Mouse (Mus musculus) adrenal gland, postnatal 36 days (tissue): Measurements from ENCODE around the gene Aldh9a1. TPM values are rescaled to one million over a fixed set of nuclear protein-coding genes. Genes with fewer than 3 reads are reported as not detected.
"Not testable (repeated sequence)": the region's sequence is repeated elsewhere in the genome, so short reads cannot be mapped to it uniquely, and the experiment has no call there.

Experiments used
- DNase-seq, 2 experiments: peaks; one replicate each; pipeline ENCODE4 v3.0.0; 2021; ENCODE audit warnings: mixed read lengths in 1 of 2
- long read RNA-seq, 2 experiments: library from polyadenylated mRNA; stranded (forward); transcript quantifications; one replicate each; pipeline ENCODE4 v2.0.0; 2021; ENCODE audit warnings: borderline sequencing depth in 2 of 2
- total RNA-seq, 2 experiments: library from RNA; stranded (reverse); gene quantifications; 2 replicates each; pipeline ENCODE4 v1.2.3; 2021

Aldh9a1 gene
- 10 to 100 TPM; 63.5 to 87.4 TPM for total RNA-seq
- long read RNA-seq, experiment 1, transcript Aldh9a1-201 (11 exons, 2,835 nt) = major isoform, 109 of 128 reads
- long read RNA-seq, experiment 1, partial matches to known transcripts = 6 of 128 reads
- long read RNA-seq, experiment 1, other reads (novel, unspliced or antisense) = 13 of 128 reads
- long read RNA-seq, experiment 2, transcript Aldh9a1-201 (11 exons, 2,835 nt) = major isoform, 27 of 34 reads
- long read RNA-seq, experiment 2, partial matches to known transcripts = 2 of 34 reads
- long read RNA-seq, experiment 2, other reads (novel, unspliced or antisense) = 5 of 34 reads

GRCm38 (mm10) chr1:167349815-167350596, at the start of gene Aldh9a1:
Gene Aldh9a1, plus strand, starts transcription at chr1:167349991.
- peak; percentile 88 to 94 for DNase-seq

GRCm38 (mm10) chr1:167300122-167300521, 49.7 kb upstream of the Aldh9a1 start:
- DNase-seq = no peak

DNA sequence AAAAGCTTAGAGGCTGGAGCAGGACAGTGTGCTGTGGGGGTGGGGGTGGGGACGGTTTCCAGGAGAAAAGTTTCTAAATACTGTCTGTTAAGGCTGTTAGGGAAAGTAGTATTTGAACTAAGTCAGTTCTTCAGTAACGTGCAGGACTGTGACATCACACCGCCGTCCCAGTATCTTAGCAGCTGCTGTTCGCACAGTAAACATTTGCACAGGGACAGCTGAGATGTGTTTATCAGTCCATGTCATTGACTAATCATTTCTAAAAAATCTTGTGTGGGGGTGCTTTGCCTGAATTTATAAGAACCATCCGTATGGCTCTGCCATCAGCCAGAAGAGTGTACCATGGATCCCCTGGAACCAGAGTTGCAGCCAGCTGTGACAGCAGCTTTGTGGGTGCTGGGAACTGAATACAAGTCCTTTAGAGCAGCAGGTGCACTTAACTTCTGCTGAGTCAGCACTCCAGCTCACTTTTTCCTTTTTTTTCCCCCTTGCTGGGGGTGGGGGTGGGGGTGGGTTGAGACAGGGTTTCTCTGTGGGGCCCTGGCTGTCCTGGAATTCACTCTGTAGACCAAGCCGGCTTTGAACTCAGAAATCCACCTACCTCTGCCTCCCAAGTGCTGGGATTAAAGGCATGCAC, 44.2 kb upstream of the Aldh9a1 start:
- DNase-seq = no peak

- peak; percentile 87 to 88 for DNase-seq
Observed at GRCm38 (mm10) chr1:167306451-167307240, 43.1 kb upstream of the Aldh9a1 start.

DNA sequence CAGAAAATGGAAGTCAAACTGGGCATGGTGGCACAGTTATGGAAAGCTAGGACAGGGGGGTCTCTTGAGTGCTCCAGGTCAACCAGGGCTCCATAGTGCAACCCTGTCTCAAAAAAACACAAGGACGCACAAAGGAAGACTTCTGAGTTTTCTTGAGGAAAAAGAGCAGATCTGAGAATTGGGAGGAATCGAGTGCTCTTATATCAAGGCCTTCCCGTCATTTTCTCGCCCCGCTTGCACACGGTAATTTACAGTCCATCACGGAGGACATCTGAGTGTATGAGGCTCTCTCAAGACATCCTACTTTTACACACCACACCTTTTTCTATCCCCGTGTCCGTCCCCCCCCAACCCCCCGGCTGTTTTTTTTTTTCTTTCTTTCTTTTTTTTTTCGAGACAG, 42.1 kb upstream of the Aldh9a1 start:
- no peak for DNase-seq

DNA sequence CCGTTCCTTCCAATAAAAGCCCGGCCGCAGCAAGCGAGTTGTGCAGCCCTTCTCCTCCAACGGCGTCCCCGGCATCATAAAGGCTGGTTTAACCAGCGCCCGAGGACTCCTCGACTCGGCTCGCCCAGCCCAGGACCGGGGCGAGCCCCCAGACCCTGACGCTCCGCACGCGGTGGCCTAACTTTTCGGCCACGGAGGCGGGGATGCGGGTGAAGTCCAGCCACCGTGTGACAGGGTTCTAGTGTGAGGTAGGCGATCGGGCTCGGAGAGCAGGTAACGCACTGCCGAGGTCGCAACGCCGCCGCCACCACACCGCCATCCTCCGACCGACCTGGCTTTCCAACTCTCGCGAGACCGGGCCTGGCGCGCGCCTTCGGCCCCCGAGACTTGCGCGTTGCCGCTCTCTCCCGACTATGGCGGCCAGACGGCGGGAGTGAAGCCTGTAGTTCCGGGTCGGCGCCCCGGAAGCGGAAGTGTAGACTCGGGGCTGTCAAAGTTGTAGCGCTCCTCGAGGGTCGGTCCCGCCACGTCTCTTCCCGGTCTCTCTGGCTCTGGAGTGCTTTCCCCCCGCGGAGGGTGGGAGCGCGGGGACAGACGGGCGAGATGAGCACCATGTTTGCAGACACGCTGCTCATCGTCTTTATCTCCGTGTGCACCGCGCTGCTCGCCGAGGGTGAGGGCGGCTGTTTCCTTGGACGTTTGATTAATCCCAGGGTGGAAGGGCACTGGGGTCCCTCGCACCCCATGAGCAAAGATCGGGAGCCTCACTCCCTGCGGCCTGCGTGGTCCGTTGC, 41.3 kb upstream of the Aldh9a1 start, which contains the start of gene Tmco1:
Gene Tmco1 (plus strand): TSS at position 118 of the 794 bp plus-strand sequence.
- peak; percentile 99 for DNase-seq

DNA sequence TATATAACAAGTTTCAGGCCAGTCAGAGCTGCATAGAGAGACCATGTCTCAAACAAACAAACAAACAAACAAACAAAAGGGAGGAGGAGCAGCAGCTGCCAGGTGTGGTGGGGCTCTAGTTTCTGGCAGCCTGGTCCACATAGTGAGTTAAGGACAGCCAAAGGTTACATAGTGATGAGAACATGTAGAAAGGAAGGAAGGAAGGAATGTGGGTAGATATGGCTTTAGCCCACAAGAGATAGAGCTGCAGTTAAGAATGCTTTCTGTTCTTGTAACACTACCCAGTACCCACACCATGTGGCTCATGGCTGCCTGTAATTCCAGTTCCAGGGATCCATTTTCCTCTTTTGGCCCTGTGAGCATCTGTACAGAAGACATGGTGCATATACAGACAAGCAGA, 37.4 kb upstream of the Aldh9a1 start:
- no peak for DNase-seq

DNA sequence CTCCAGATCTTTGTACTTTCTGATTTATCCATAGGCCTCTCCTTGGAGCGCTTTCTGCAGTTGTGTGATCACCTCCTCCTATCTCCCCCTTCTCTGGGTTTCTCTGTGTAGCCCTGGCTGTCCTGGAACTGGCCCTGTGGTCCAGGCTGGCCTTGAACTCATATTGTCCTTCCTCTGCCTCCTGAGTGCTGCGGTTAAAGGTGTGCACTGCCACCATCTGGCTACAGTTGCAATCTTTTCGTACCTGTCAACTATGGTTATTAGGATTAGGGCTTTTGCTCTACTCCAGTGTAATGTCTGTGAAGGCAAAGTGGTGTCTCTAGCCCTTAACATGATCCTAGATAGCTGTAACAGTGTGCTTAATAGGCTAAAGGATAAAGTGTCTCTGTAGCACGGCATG, 36.6 kb upstream of the Aldh9a1 start:
- peak in 1 of 2 experiments; percentile 4 for DNase-seq

DNA sequence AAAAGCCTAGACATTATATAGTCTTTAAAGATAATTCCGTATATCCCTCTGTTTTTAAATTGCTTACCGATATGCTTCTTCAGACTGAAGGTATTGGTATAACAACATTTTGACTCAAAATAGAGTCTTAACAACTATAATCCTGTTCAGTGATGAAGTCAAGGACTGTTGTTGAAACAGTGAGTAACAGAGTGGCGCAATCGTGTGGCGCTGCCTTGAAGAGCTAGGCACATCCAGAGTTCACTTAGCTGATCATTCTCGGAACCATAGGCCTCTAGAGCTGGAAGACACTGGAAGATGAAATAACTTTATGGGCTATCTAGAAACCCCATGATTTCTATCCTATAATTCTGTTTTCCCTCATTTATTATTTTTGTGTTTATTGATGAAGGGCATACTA, 28.1 kb upstream of the Aldh9a1 start:
- DNase-seq = peak; percentile 59 to 75

DNA sequence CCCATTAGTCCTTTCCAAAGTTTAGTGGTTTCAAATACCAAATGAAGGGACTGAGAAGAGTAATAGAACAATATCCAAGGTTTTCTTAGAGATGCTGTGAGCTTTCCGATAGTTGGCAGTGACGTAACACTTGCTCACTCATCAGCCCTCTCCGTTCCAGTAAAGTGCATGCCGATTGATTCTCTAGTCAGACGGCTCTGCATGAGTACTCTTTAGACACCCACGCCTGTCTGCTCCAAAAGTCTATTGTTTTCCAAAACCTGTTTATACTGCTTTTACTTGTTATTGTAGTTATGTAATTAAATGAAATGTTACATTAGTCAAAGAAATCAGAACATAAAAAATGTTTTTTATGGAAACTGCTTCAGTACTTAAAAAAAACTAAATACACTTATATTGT, 21.0 kb upstream of the Aldh9a1 start:
- no peak for DNase-seq

DNA sequence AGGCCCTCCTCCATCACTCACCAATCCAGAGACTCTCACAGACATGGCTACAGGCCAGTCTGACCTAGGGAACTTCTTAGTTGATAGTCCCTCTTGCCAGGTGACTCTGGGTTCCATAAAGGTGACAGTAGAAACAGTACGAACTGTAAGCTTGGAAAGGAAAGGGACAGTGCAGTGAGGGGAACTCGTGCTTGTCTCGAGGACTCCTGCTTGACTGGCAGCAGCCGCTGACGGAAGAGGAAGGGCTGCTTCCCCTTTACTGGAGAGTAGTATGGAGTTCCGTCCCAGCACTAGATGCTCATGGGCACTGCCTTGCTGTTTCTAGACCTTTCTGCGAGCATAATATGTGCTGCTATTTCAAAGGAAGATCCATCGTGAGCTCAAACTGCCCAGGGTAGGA, 18.7 kb upstream of the Aldh9a1 start:
- DNase-seq = no peak

GRCm38 (mm10) chr1:167336398-167336797, 13.4 kb upstream of the Aldh9a1 start:
- DNase-seq = no peak

DNA sequence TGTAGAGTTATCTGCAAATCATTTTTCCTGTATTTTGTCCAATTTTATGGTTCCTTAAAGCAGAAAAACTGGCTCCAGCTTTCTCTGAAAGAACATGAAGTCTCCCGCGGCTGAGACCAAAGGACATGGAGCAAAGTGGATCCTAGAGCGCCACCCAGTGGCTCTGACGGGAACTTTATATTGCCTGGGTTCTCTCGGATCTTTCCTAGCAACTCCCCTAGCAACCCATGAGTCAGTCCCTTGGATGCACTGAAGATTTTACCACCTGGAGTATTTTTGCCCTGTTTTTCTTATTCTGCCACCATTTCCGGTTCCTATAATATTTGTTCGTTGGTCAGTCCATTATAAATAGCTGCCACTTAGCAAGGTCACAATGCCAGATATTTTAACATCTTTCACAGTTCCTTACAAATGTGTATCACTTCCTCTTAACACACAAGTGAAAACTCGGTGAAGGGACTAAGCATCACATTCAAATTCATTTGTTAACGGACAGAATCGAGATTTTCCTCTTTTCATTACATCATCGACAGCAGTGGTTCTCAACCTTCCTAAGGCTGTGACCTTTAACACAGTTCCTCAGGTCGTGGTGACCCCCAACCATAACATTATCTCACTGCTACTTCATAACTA, 12.2 kb upstream of the Aldh9a1 start:
- DNase-seq = peak; percentile 87 to 88

- DNase-seq = no peak
Observed at GRCm38 (mm10) chr1:167339177-167339781, 10.5 kb upstream of the Aldh9a1 start.

DNA sequence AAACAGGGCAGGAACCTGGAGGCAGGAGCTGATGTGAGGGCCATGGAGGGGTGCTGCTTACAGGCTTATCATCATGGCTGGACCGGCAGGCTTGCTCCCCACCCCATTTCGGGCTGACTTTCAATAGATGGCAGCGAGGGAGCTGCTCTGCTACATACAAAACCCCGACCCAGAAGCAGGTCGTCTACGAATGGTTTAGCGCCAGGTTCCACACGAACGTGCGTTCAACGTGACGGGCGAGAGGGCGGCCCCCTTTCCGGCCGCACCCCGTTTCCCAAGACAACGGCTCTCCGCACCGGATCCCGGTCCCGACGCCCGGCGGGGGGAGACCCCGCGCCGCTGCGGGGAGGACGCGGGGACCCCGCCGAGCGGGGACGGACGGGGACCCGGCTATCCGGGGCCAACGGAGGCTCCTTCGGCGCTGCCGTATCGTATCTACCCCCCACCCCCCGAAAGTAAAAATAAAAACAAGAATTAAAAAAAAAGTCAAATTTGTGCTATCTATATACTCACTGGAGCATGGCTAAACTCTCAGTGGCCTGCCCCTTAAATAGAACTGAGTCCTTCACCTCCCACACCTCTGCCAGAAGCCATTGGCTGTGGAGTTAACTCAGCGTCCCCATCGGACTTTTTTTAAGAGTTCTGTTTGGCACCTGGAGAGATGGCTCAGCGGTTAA, 9.5 kb upstream of the Aldh9a1 start:
- peak in 1 of 2 experiments; percentile 18 for DNase-seq

- no peak for DNase-seq
Observed at GRCm38 (mm10) chr1:167340910-167341528, 8.8 kb upstream of the Aldh9a1 start.

DNA sequence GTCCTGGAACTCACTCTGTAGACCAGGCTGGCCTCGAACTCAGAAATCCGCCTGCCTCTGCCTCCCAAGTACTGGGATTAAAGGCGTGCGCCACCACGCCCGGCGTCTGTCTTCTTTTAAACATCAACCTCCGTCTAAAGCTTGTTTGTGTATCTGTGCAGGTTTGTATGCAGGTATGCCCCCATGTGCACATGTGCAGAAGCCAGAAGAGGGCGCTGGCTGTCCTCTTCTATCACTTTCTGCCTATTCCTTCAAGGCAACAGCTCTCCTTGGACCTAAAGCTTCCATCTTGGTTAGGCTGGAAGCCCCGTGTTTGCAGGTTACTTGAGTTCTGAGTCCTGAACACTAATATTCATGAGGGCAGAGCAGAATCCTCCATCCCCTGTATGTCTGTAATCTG, 7.0 kb upstream of the Aldh9a1 start:
- no peak for DNase-seq

DNA sequence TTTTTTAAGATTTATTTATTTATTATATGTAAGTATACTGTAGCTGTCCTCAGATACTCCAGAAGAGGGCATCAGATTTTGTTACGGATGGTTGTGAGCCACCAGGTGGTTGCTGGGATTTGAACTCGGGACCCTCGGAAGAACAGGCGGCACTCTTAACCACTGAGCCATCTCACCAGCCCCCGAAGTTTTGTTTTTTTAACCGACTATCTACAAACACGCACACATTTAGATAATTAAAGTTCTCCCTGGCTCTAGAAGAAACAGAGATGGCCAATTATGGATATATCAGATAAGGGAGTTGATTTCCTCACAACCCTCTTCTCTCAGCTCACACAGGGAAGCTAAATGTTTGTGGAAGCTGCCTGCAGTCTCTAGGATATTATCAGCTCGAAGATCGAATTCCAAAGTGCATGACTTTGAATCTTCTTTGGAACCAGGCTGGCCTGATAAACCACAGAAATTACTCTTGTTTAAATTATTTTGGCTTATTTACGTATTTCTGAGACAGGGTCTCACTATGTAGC, 3.7 kb upstream of the Aldh9a1 start:
- not testable (repeated sequence) for DNase-seq

GRCm38 (mm10) chr1:167349206-167349605, 585 bp upstream of the Aldh9a1 start:
- DNase-seq = not testable (repeated sequence)
